Mouse (Mus musculus) heart, postnatal 0 days (tissue): ENCODE measurements around the gene Etnk2. TPM values are rescaled to one million over a fixed set of nuclear protein-coding genes. Genes with fewer than 3 reads are reported as not detected.

Source experiments
- ATAC-seq: fragments of 200-750 bp; cut with Nextera tagmentation; 2 replicates; pipeline ENCODE4 v1.8.0; 2017; ENCODE audit warnings: low read depth, moderate number of reproducible peaks, moderate library complexity; ENCODE audit not compliant: insufficient read depth
- DNase-seq: peaks from one replicate; pipeline ENCODE4 v3.0.0-alpha.2; 2016; ENCODE audit warnings: low spot score
- H3K27ac ChIP-seq: fragments of 300-500 bp; sonication (generic); 2 replicates; pipeline ENCODE4 v1.5.1; 2014; ENCODE audit warnings: low read depth, mild to moderate bottlenecking
- H3K27me3 ChIP-seq: fragments of 300-500 bp; sonication (generic); 2 replicates; pipeline ENCODE4 v1.6.1; 2014; ENCODE audit warnings: low read length, mixed read lengths; ENCODE audit not compliant: control insufficient read depth, insufficient read depth
- H3K36me3 ChIP-seq: fragments of 300-500 bp; sonication (generic); replicated peaks from 2 replicates; pipeline ENCODE4 v1.6.1; 2014; ENCODE audit warnings: low read length, mixed read lengths; ENCODE audit not compliant: control insufficient read depth, insufficient read depth
- H3K4me1 ChIP-seq: fragments of 300-500 bp; sonication (generic); 2 replicates; pipeline ENCODE4 v1.6.1; 2014; ENCODE audit warnings: antibody characterized with exemption; ENCODE audit not compliant: control insufficient read depth, insufficient read depth
- H3K4me2 ChIP-seq: fragments of 300-500 bp; sonication (generic); 2 replicates; pipeline ENCODE4 v1.6.1; 2014; ENCODE audit warnings: low read depth, mild to moderate bottlenecking, low read length, moderate library complexity
- H3K4me3 ChIP-seq: fragments of 300-500 bp; sonication (generic); 2 replicates; pipeline ENCODE4 v1.5.1; 2014; ENCODE audit warnings: low read depth, low read length
- H3K9ac ChIP-seq: fragments of 300-500 bp; sonication (generic); replicated peaks from 2 replicates; pipeline ENCODE4 v1.6.1; 2014; ENCODE audit warnings: low read depth, low read length, mixed read lengths
- H3K9me3 ChIP-seq: fragments of 300-500 bp; sonication (generic); replicated peaks from 2 replicates; pipeline ENCODE4 v1.6.1; 2016; ENCODE audit warnings: low read length; ENCODE audit not compliant: control insufficient read depth
- CTCF ChIP-seq: IDR thresholded peaks from 2 replicates; pipeline ENCODE4 v1.5.1; 2016; ENCODE audit warnings: antibody characterized with exemption, control low read depth, low read depth
- EP300 ChIP-seq: IDR thresholded peaks from 2 replicates; pipeline ENCODE4 v1.6.1; 2016; ENCODE audit warnings: antibody characterized with exemption, low read depth
- WGBS: fragments of 180-500 bp; shearing (Covaris S2); extraction: QIAGEN DNeasy Blood & Tissue Kit; methylation state at CpG from one replicate; pipeline ENCODE4 v1.1.7; 2014; 5-methylcytosine and 5-hydroxymethylcytosine counted together
- polyA plus RNA-seq: library from polyadenylated mRNA; unstranded; fragments of >200 nt; fragmentation: Nextera tagmentation; extraction: Ambion mirVana; gene quantifications from 2 replicates; pipeline ENCODE4 v1.2.1, GENCODE M21; 2015
- total RNA-seq: library from RNA; depleted of rRNA; stranded (reverse); fragments of >200 nt; gene quantifications from 2 replicates; pipeline ENCODE4 v1.2.3, GENCODE M21; 2014; ENCODE audit warnings: low replicate concordance

Etnk2 gene
- total and polyA plus RNA-seq, 2 experiments from 2014 or later: 0.31 to 0.97 TPM

DNA sequence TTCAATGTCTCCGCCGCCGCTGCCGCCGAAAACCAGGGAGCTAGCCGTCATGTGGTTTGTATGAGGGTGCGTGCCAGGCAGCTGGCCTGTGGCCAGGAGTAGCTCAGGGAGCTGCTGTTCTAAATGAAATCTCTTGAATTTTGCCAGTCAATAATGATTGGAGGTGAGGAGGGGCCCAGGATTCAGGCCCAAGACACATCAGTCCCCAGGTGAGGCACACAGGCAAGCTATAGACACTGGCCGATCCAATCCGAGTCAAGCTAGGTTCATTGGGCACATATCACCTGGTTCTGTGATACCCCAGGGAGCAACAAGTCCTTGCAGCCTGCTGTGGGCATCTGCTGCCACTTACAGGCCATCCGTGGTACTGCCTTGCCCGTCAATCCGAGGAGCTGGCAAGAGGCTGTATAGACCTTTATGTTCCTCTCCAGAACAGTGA, 10.0 kb upstream of the Etnk2 start:
- peak; percentile 97 for TF ChIP-seq CTCF
- no peak for TF ChIP-seq EP300
- 42% methylated on average over 12 of the region's 12 CpGs for WGBS

DNA sequence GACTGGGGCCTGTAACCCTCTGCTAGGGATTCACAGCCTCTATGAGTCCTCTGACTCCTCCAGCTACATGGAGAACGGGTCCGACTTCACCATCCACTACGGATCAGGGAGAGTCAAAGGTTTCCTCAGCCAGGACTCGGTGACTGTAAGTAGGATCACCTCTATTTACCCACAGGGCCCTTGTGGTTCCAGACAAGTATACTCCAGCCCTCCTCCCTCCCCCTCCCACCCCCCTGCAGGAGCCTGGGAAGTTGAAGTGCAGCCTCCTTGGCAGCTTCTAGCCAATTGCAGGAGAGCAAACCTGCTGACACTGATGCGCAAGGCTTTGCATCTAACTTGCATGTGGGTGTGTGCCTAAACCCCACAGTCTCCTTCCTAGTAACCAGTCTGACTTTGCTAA, 7.9 kb upstream of the Etnk2 start:
- Histone ChIP-seq H3K9ac (no peak overlapping the region), H3K4me1 (no peaks in the 10 kb centered on the region), H3K36me3 (no peaks in the 10 kb centered on the region), H3K4me3 (no peak overlapping the region), H3K27me3 (peaks cover 21% of the 10 kb centered on the region; the same call in 1 of the 2 replicates), H3K9me3 (no peaks in the 10 kb centered on the region), H3K4me2 (no peak overlapping the region), H3K27ac (no peak overlapping the region)
- no peak for TF ChIP-seq CTCF
- no peak for TF ChIP-seq EP300
- DNase-seq (no peak), ATAC-seq (no peak)
- 55% methylated on average over 5 of the region's 5 CpGs for WGBS

More for the DNA sequence above, 10.0 kb upstream of the Etnk2 start:
- Histone ChIP-seq H3K27ac (no peak overlapping the region), H3K4me1 (no peaks in the 10 kb centered on the region), H3K9ac (no peak overlapping the region), H3K4me3 (no peak overlapping the region), H3K27me3 (peaks cover 18% of the 10 kb centered on the region; the same call in 1 of the 2 replicates), H3K4me2 (no peak overlapping the region), H3K9me3 (no peaks in the 10 kb centered on the region), H3K36me3 (no peaks in the 10 kb centered on the region)
- peak; percentile 26 for DNase-seq
- peak; percentile 64; the same call in 1 of the 2 replicates for ATAC-seq

DNA sequence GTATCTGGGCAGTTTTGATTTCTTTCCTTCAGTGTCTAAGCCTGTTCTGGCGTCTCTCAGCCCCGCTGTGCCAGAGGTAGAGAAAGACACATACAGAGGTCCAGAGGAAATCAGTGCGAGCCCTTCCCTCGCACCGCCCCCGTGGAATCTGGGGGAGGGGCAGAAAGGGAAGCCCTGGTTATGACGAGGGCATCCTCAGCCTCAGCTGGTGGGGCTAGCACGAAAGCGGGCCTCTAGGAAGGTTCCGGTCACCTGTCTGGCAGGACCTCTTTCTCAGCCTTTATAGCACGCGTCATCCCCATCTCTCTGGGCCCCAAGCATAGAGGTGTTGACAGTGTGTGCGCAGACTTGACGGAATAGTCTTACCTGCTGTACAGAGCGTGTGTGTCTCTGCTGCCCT, 7.5 kb upstream of the Etnk2 start:
- Histone ChIP-seq H3K4me1 (no peaks in the 10 kb centered on the region), H3K9me3 (no peaks in the 10 kb centered on the region), H3K27me3 (peaks cover 21% of the 10 kb centered on the region; the same call in 1 of the 2 replicates), H3K27ac (no peak overlapping the region), H3K9ac (no peak overlapping the region), H3K4me3 (no peak overlapping the region), H3K36me3 (no peaks in the 10 kb centered on the region), H3K4me2 (no peak overlapping the region)
- TF ChIP-seq EP300 (no peak), CTCF (no peak)
- ATAC-seq (no peak), DNase-seq (no peak)
- WGBS: 40% methylated on average over 15 of the region's 15 CpGs

DNA sequence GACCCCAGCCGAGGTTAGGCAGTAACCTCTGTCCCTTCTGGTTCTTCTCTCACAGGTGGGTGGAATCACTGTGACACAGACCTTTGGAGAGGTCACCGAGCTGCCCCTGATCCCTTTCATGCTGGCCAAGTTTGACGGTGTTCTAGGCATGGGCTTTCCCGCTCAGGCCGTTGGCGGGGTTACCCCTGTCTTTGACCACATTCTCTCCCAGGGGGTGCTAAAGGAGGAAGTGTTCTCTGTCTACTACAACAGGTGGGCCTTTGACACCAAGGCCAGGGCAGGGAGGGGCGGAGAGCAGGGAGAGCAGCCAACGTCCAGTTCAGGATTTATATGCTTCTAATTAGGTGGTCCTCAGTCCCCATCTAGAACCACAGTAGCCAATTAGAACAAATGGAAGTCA, 7.0 kb upstream of the Etnk2 start:
- WGBS: 72% methylated on average over 8 of the region's 8 CpGs
- no peak overlapping the region for H3K4me3 ChIP-seq
- H3K4me1 ChIP-seq: no peaks in the 10 kb centered on the region
- H3K9me3 ChIP-seq: no peaks in the 10 kb centered on the region
- no peak overlapping the region for H3K27ac ChIP-seq
- TF ChIP-seq CTCF (no peak), EP300 (no peak)
- H3K9ac ChIP-seq: no peak overlapping the region
- no peaks in the 10 kb centered on the region for H3K36me3 ChIP-seq
- no peak for DNase-seq
- no peak overlapping the region for H3K4me2 ChIP-seq
- H3K27me3 ChIP-seq: peaks cover 21% of the 10 kb centered on the region; the same call in 1 of the 2 replicates
- ATAC-seq: no peak

DNA sequence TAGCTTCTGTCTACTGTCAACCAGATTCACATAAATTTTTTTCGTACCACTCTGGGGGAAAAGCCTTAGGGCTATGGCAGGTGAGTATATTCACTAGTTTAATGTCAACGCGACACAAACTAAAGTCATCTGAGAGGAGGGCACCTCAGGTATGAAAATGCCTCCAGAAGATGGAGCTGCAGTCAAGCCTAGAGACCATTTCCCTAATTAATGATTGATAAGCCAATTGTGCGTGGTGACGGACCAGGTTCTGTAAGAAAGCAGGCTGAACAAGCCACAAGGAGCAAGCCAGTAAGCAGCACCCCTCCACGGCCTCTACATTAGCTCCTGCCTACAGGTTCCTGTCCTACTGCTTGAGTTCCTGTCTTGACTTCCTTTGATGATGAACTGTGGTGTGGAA, 2.4 kb upstream of the Etnk2 start:
- TF ChIP-seq CTCF (no peak), EP300 (no peak)
- H3K4me1 ChIP-seq: peaks cover 18% of the 10 kb centered on the region
- DNase-seq: no peak
- H3K27ac ChIP-seq: no peak overlapping the region
- 89% methylated on average over 6 of the region's 6 CpGs for WGBS
- H3K4me2 ChIP-seq: no peak overlapping the region
- ATAC-seq: no peak
- H3K9ac ChIP-seq: no peak overlapping the region
- H3K9me3 ChIP-seq: no peaks in the 10 kb centered on the region
- no peaks in the 10 kb centered on the region for H3K36me3 ChIP-seq
- peaks cover 31% of the 10 kb centered on the region for H3K27me3 ChIP-seq
- H3K4me3 ChIP-seq: no peak overlapping the region

DNA sequence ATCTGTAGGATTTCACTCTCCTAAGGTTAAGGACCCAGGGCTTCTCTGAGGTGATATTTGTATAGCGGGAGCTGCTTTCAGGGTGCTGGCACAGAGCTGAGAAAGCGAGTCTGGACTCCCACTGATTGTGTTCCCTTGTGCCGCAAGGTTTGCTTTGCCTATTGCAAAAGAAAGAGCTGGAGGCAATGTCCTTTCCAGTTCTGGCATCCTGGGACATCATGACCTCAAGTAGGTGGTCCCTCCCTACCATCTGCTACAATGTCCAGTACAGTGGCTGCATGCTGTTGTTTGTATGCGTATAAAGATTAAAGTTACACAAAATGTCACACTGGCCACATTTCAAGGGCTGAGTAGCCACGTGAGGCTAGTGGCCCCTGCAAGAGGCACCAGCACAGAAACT, 1.3 kb upstream of the Etnk2 start:
- Histone ChIP-seq H3K9me3 (no peaks in the 10 kb centered on the region), H3K4me1 (peaks cover 18% of the 10 kb centered on the region), H3K36me3 (no peaks in the 10 kb centered on the region), H3K4me3 (no peak overlapping the region), H3K4me2 (no peak overlapping the region), H3K9ac (no peak overlapping the region), H3K27ac (no peak overlapping the region), H3K27me3 (peaks cover 31% of the 10 kb centered on the region)
- ATAC-seq (no peak), DNase-seq (no peak)
- WGBS: 92% methylated on average over 5 of the region's 5 CpGs
- TF ChIP-seq EP300: no peak
- TF ChIP-seq CTCF: no peak
